Mouse (Mus musculus) kidney, adult 9 months (tissue): Measurements from ENCODE around the gene Braf.

ENCODE experiments used
- DNase-seq: peaks from one replicate; pipeline ENCODE4 v3.0.0; 2022

Gene Braf

GRCm38 (mm10) chr6:39554888-39555647 lies 170.2 kb downstream of the Braf start:
- no peak for DNase-seq
